Mouse (Mus musculus) liver, embryonic 11.5 days (tissue): ENCODE measurements around the gene Kcnh2. TPM values are rescaled to one million over a fixed set of nuclear protein-coding genes. Genes with fewer than 3 reads are reported as not detected.

Experiments
- ATAC-seq: fragments of 200-750 bp; cut with Nextera tagmentation; replicated peaks from 2 replicates; pipeline ENCODE4 v1.8.0; 2017; ENCODE audit warnings: moderate number of reproducible peaks, mild to moderate bottlenecking, moderate TSS enrichment, moderate library complexity; ENCODE audit not compliant: low FRiP score
- DNase-seq: peaks from one replicate; pipeline ENCODE4 v3.0.0-alpha.2; 2017; ENCODE audit warnings: low spot score
- H3K27ac ChIP-seq: fragments of 300-500 bp; sonication (generic); 2 replicates; pipeline ENCODE4 v1.5.1; 2014; ENCODE audit warnings: mild to moderate bottlenecking, low read depth, low read length, control low read depth
- H3K27me3 ChIP-seq: fragments of 300-500 bp; sonication (generic); replicated peaks from 2 replicates; pipeline ENCODE4 v1.6.1; 2014; ENCODE audit warnings: low read length, mixed read lengths; ENCODE audit not compliant: control insufficient read depth, insufficient read depth
- H3K36me3 ChIP-seq: fragments of 300-500 bp; sonication (generic); 2 replicates; pipeline ENCODE4 v1.6.1; 2014; ENCODE audit warnings: mild to moderate bottlenecking, low read length, moderate library complexity, mixed read lengths; ENCODE audit not compliant: control insufficient read depth, insufficient read depth
- H3K4me1 ChIP-seq: fragments of 300-500 bp; sonication (generic); replicated peaks from 2 replicates; pipeline ENCODE4 v1.6.1; 2014; ENCODE audit warnings: low read length, mixed read lengths; ENCODE audit not compliant: control insufficient read depth, insufficient read depth
- H3K4me2 ChIP-seq: fragments of 300-500 bp; sonication (generic); 2 replicates; pipeline ENCODE4 v1.6.1; 2014; ENCODE audit warnings: mild to moderate bottlenecking, control low read depth, moderate library complexity
- H3K4me3 ChIP-seq: fragments of 300-500 bp; sonication (generic); 2 replicates; pipeline ENCODE4 v1.5.1; 2014; ENCODE audit warnings: low read depth, low read length, control low read depth
- H3K9ac ChIP-seq: fragments of 300-500 bp; sonication (generic); 2 replicates; pipeline ENCODE4 v1.6.1; 2014; ENCODE audit warnings: low read depth, low read length, control low read depth
- H3K9me3 ChIP-seq: fragments of 300-500 bp; sonication (generic); 2 replicates; pipeline ENCODE4 v1.6.1; 2016; ENCODE audit warnings: low read length, inconsistent platforms, mixed read lengths; ENCODE audit not compliant: control insufficient read depth
- WGBS: fragments of 180-500 bp; shearing (Covaris S2); extraction: QIAGEN DNeasy Blood & Tissue Kit; methylation state at CpG from one replicate; pipeline ENCODE4 v1.1.7; 2014; 5-methylcytosine and 5-hydroxymethylcytosine counted together
- polyA plus RNA-seq: library from polyadenylated mRNA; unstranded; fragments of >200 nt; fragmentation: Nextera tagmentation; extraction: Ambion mirVana; gene quantifications from 2 replicates; pipeline ENCODE4 v1.2.1, GENCODE M21; 2014

Kcnh2 gene
- polyA plus RNA-seq, 1 experiment from 2014 or later: 3.8 TPM

- Histone ChIP-seq H3K36me3 (no peaks in the 10 kb centered on the region), H3K9ac (no peak overlapping the region), H3K27ac (no peak overlapping the region), H3K9me3 (no peaks in the 10 kb centered on the region), H3K4me1 (peaks cover 6% of the 10 kb centered on the region; the same call in 1 of the 2 replicates), H3K27me3 (no peaks in the 10 kb centered on the region), H3K4me2 (no peak overlapping the region), H3K4me3 (no peak overlapping the region)
- 48% methylated on average over 2 of the region's 2 CpGs for WGBS
- ATAC-seq (no peak), DNase-seq (no peak)
Observed at GRCm38 (mm10) chr5:24337821-24338220, 13.6 kb downstream of the Kcnh2 start.

- no peak overlapping the region for H3K4me2 ChIP-seq
- WGBS: 20% methylated on average over 9 of the region's 9 CpGs
- H3K36me3 ChIP-seq: no peaks in the 10 kb centered on the region
- peak overlapping the region; percentile 0; the same call in 1 of the 2 replicates for H3K9ac ChIP-seq
- no peaks in the 10 kb centered on the region for H3K9me3 ChIP-seq
- ATAC-seq (no peak), DNase-seq (no peak)
- H3K4me1 ChIP-seq: 0 out of 2 replicates have a peak, but pooled peaks cover 2% of the 10 kb centered on the region
- H3K27ac ChIP-seq: no peak overlapping the region
- H3K27me3 ChIP-seq: no peaks in the 10 kb centered on the region
- H3K4me3 ChIP-seq: no peak overlapping the region
Observed at GRCm38 (mm10) chr5:24337366-24337765, 14.0 kb downstream of the Kcnh2 start.

GRCm38 (mm10) chr5:24335888-24336511 is 15.4 kb downstream of the Kcnh2 start:
- Histone ChIP-seq H3K27me3 (peaks cover 5% of the 10 kb centered on the region; the same call in 1 of the 2 replicates), H3K4me3 (no peak overlapping the region), H3K9me3 (no peaks in the 10 kb centered on the region), H3K4me1 (no peaks in the 10 kb centered on the region), H3K9ac (no peak overlapping the region), H3K27ac (no peak overlapping the region), H3K4me2 (no peak overlapping the region), H3K36me3 (no peaks in the 10 kb centered on the region)
- ATAC-seq (no peak; the same call in 1 of the 2 replicates), DNase-seq (no peak)
- WGBS: 17% methylated on average over 3 of the region's 3 CpGs

GRCm38 (mm10) chr5:24334749-24335148 is 16.7 kb downstream of the Kcnh2 start:
- Histone ChIP-seq H3K9ac (no peak overlapping the region), H3K27me3 (peaks cover 13% of the 10 kb centered on the region), H3K4me2 (no peak overlapping the region), H3K9me3 (no peaks in the 10 kb centered on the region), H3K27ac (no peak overlapping the region), H3K4me3 (no peak overlapping the region), H3K4me1 (peaks cover 1% of the 10 kb centered on the region), H3K36me3 (no peaks in the 10 kb centered on the region)
- ATAC-seq (no peak), DNase-seq (no peak)
- 27% methylated on average over 3 of the region's 3 CpGs for WGBS

- whole genome bisulfite sequencing: 76% methylated on average over 4 of the region's 4 CpGs
- Histone ChIP-seq H3K4me2 (no peak overlapping the region), H3K27me3 (peaks cover 31% of the 10 kb centered on the region), H3K9me3 (no peaks in the 10 kb centered on the region), H3K4me1 (peaks cover 9% of the 10 kb centered on the region), H3K4me3 (no peak overlapping the region), H3K9ac (no peak overlapping the region), H3K27ac (no peak overlapping the region), H3K36me3 (no peaks in the 10 kb centered on the region)
- no peak for ATAC-seq
- DNase-seq: no peak
Observed at GRCm38 (mm10) chr5:24332401-24332800, 19.0 kb downstream of the Kcnh2 start.

GRCm38 (mm10) chr5:24329965-24330298 is 21.5 kb downstream of the Kcnh2 start:
- WGBS: 33% methylated on average over 5 of the region's 5 CpGs
- peaks cover 50% of the 10 kb centered on the region for H3K27me3 ChIP-seq

GRCm38 (mm10) chr5:24329212-24329964 is 22.0 kb downstream of the Kcnh2 start:
- peak overlapping the region; percentile 61 for H3K4me2 ChIP-seq
- H3K27me3 ChIP-seq: peaks cover 55% of the 10 kb centered on the region
- H3K4me3 ChIP-seq: peak overlapping the region; percentile 23
- DNase-seq: peak; percentile 61
- H3K9me3 ChIP-seq: no peaks in the 10 kb centered on the region
- peak; percentile 63; the same call in 1 of the 2 replicates for ATAC-seq
- H3K9ac ChIP-seq: 0 out of 2 replicates have a peak overlapping the region, but pooled peaks have one; percentile 26
- H3K4me1 ChIP-seq: peaks cover 9% of the 10 kb centered on the region
- H3K36me3 ChIP-seq: no peaks in the 10 kb centered on the region
- no peak overlapping the region for H3K27ac ChIP-seq
- WGBS: 7% methylated on average over 25 of the region's 27 CpGs

More at GRCm38 (mm10) chr5:24329965-24330298, 21.5 kb downstream of the Kcnh2 start:
- Histone ChIP-seq H3K9ac (no peak overlapping the region), H3K36me3 (no peaks in the 10 kb centered on the region), H3K4me3 (no peak overlapping the region), H3K4me2 (peak overlapping the region; percentile 61), H3K4me1 (peaks cover 9% of the 10 kb centered on the region), H3K9me3 (no peaks in the 10 kb centered on the region), H3K27ac (no peak overlapping the region)
- no peak for DNase-seq
- ATAC-seq: no peak

- no peak for ATAC-seq
- H3K36me3 ChIP-seq: no peaks in the 10 kb centered on the region
- peak overlapping the region; percentile 61 for H3K4me2 ChIP-seq
- peaks cover 60% of the 10 kb centered on the region for H3K27me3 ChIP-seq
- no peak for DNase-seq
- 74% methylated on average over 6 of the region's 6 CpGs for WGBS
- peak overlapping the region; percentile 23; the same call in 1 of the 2 replicates for H3K4me3 ChIP-seq
- 0 out of 2 replicates have a peak overlapping the region, but pooled peaks have one; percentile 26 for H3K9ac ChIP-seq
- H3K9me3 ChIP-seq: no peaks in the 10 kb centered on the region
- no peak overlapping the region for H3K27ac ChIP-seq
- H3K4me1 ChIP-seq: peaks cover 9% of the 10 kb centered on the region
Observed at GRCm38 (mm10) chr5:24328813-24329211, 22.6 kb downstream of the Kcnh2 start.
